26 mouse cellular contexts compared by ENCODE assay signal in genomic region chr6:114787606-114788005, GRCm38 (mm10).
A peak's percentile ranks its signal among the peaks of the same experiment; 100 is the strongest.
DNase-seq lines count a peak whose midpoint lies in the region; ATAC-seq and TF ChIP-seq lines count a peak whose summit lies in the region.
"Had no signal": no experiment of that assay in that cellular context is flagged by ENCODE, and none has a peak within 500 bp of the region (broad histone marks: within the 10 kb centered on the region; RNA-seq: fewer than 3 reads in every experiment).

No protein-coding gene starts in this region.

- H3K79me2 ChIP-seq in liver, adult 2 months (ENCODE audit: control insufficient read depth, insufficient read depth, low read length), result no peaks in the 10 kb centered on the region

- DNase-seq in liver, adult 2 months (ENCODE audit: extremely low read depth, low read depth, low spot score), result peak; percentile 87
- no peak for DNase-seq in liver, postnatal 0 days
- DNase-seq in Patski (ENCODE audit: low read depth, low spot score), result no peak
- no peak for DNase-seq in layer of hippocampus, postnatal 14 days (ENCODE audit: low spot score in 2 of 2)
- no peak for DNase-seq in frontal cortex, postnatal 14 days (ENCODE audit: low spot score in 2 of 2)
- DNase-seq: adrenal gland, postnatal 10 days; adrenal gland, postnatal 36 days; cerebellum, adult 11 months; cerebellum, adult 2 months; cerebellum, adult 9-11 months; cerebellum, postnatal 25 days; gastrocnemius, postnatal 36 days; heart, adult 11 months; heart, postnatal 10 days; heart, postnatal 4 days; kidney, adult 18-20 months had no signal

- CTCF ChIA-PET in Patski (lab: Charles Lee), result no interaction called here

- no peak for ATAC-seq in liver, postnatal 0 days
- peak; percentile 69 for ATAC-seq in Patski
- ATAC-seq: forebrain, embryonic 15.5 days; hindbrain, postnatal 0 days; inflammation-experienced regulatory T-cells, adult 6 months had no signal

- no peaks in the 10 kb centered on the region for H3K36me3 ChIP-seq in liver, adult 2 months (ENCODE audit: control insufficient read depth, insufficient read depth, low read length)
- H3K36me3 ChIP-seq in liver, postnatal 0 days (replicated peaks; ENCODE audit: insufficient read depth, low read length), result no peaks in the 10 kb centered on the region
- H3K36me3 ChIP-seq: embryonic facial prominence, embryonic 12.5 days; embryonic facial prominence, embryonic 15.5 days; forebrain, embryonic 12.5 days; forebrain, embryonic 15.5 days; heart, embryonic 12.5 days; heart, embryonic 15.5 days had no signal

- no peak for TF ChIP-seq EP300 in liver, postnatal 0 days (IDR thresholded peaks at IDR 0.05; ENCODE audit: low read depth)

- TF ChIP-seq CTCF in liver, adult 2 months (IDR thresholded peaks at IDR 0.05; ENCODE audit: low read depth, low read length), result no peak
- TF ChIP-seq CTCF in liver, postnatal 0 days (IDR thresholded peaks at IDR 0.05; ENCODE audit: low read depth), result no peak
- no peak for TF ChIP-seq CTCF in Patski (IDR thresholded peaks at IDR 0.05)

- TF ChIP-seq POLR2A in liver, adult 2 months (IDR thresholded peaks at IDR 0.05; ENCODE audit: extremely low read depth, insufficient read depth, low read length), result no peak

- H3K9ac ChIP-seq in liver, adult 2 months (ENCODE audit: low read depth, low read length), result no peak overlapping the region
- H3K9ac ChIP-seq in liver, postnatal 0 days (replicated peaks), result no peak overlapping the region
- H3K9ac ChIP-seq: embryonic facial prominence, embryonic 12.5 days; embryonic facial prominence, embryonic 15.5 days; forebrain, embryonic 12.5 days; forebrain, embryonic 15.5 days; heart, embryonic 12.5 days; heart, embryonic 15.5 days; hindbrain, embryonic 14.5 days had no signal

- peaks cover 8% of the 10 kb centered on the region for H3K4me1 ChIP-seq in liver, adult 2 months (ENCODE audit: control insufficient read depth, insufficient read depth, low read length)
- peaks cover under 1% of the 10 kb centered on the region; the same call in 1 of the 2 replicates for H3K4me1 ChIP-seq in liver, postnatal 0 days (ENCODE audit: insufficient read depth)
- H3K4me1 ChIP-seq in brown adipose tissue, adult 24 weeks (ENCODE audit: control insufficient read depth, insufficient read depth, insufficient read length, low read length), result peaks cover 14% of the 10 kb centered on the region

- no peaks in the 10 kb centered on the region for H3K27me3 ChIP-seq in liver, adult 2 months (ENCODE audit: control insufficient read depth, insufficient read depth, low read length)
- H3K27me3 ChIP-seq in liver, postnatal 0 days (ENCODE audit: insufficient read depth, low read length), result no peaks in the 10 kb centered on the region
- H3K27me3 ChIP-seq in Patski, result no peaks in the 10 kb centered on the region
- H3K27me3 ChIP-seq: embryonic facial prominence, embryonic 12.5 days; embryonic facial prominence, embryonic 15.5 days; forebrain, embryonic 12.5 days; forebrain, embryonic 15.5 days; heart, embryonic 12.5 days; heart, embryonic 15.5 days had no signal

- H3K9me3 ChIP-seq in liver, postnatal 0 days (ENCODE audit: low read length), result no peaks in the 10 kb centered on the region
- H3K9me3 ChIP-seq: embryonic facial prominence, embryonic 12.5 days; embryonic facial prominence, embryonic 15.5 days; forebrain, embryonic 12.5 days; forebrain, embryonic 15.5 days; heart, embryonic 12.5 days; heart, embryonic 15.5 days had no signal

- in situ Hi-C loops in Patski (cut with MboI; ENCODE audit: low pct_unique_long_range_greater_than_20kb), result no loop called here

- no peak overlapping the region for H3K27ac ChIP-seq in liver, adult 2 months (replicated peaks; ENCODE audit: insufficient read depth, low read depth, low read length)
- H3K27ac ChIP-seq in liver, postnatal 0 days (ENCODE audit: low read depth), result no peak overlapping the region
- H3K27ac ChIP-seq in brown adipose tissue, adult 24 weeks (replicated peaks; ENCODE audit: low read depth, low read length), result 0 out of 2 replicates have a peak overlapping the region, but pooled peaks have one; percentile 16
- H3K27ac ChIP-seq: embryonic facial prominence, embryonic 12.5 days; embryonic facial prominence, embryonic 15.5 days; forebrain, embryonic 12.5 days; forebrain, embryonic 15.5 days; heart, embryonic 15.5 days; hindbrain, embryonic 14.5 days; hindbrain, postnatal 0 days had no signal

- POLR2A ChIA-PET in Patski (lab: Charles Lee), result no interaction called here

- WGBS in liver, adult 2 months, result 25% methylated on average over 3 of the region's 3 CpGs
- WGBS in liver, postnatal 0 days (ENCODE audit: insufficient replicate concordance), result 65% methylated on average over 3 of the region's 3 CpGs

- no peak overlapping the region for H3K4me2 ChIP-seq in liver, postnatal 0 days (ENCODE audit: low read depth, low read length)
- H3K4me2 ChIP-seq: embryonic facial prominence, embryonic 12.5 days; embryonic facial prominence, embryonic 15.5 days; forebrain, embryonic 12.5 days; forebrain, embryonic 15.5 days; heart, embryonic 12.5 days; heart, embryonic 15.5 days; hindbrain, embryonic 14.5 days had no signal

- no peak overlapping the region for H3K4me3 ChIP-seq in liver, adult 2 months (ENCODE audit: insufficient read depth, low read depth, low read length)
- H3K4me3 ChIP-seq in liver, postnatal 0 days (ENCODE audit: low read depth, low read length), result no peak overlapping the region
- H3K4me3 ChIP-seq in brown adipose tissue, adult 24 weeks (ENCODE audit: insufficient read depth, low read depth, low read length), result no peak overlapping the region
- H3K4me3 ChIP-seq: embryonic facial prominence, embryonic 12.5 days; embryonic facial prominence, embryonic 15.5 days; forebrain, embryonic 12.5 days; forebrain, embryonic 15.5 days; heart, embryonic 12.5 days; heart, embryonic 15.5 days had no signal
